Mouse (Mus musculus) MEL (cell line): ENCODE data around the gene Gon7. TPM values are rescaled to one million over a fixed set of nuclear protein-coding genes. Genes with fewer than 3 reads are reported as not detected.

Source experiments
- DNase-seq: peaks from one replicate; pipeline ENCODE4 v3.0.0; 2011; ENCODE audit warnings: low read depth, low spot score
- H3K27ac ChIP-seq: 2 replicates; pipeline ENCODE4 v1.5.1; 2012; ENCODE audit warnings: low read depth, mild to moderate bottlenecking, control low read depth, low read length, moderate library complexity; ENCODE audit not compliant: control insufficient read depth
- H3K27me3 ChIP-seq, 2 experiments: fragments of 150-350 bp in 1 of 2; sonication (generic) in 1 of 2; 2 replicates each; pipeline ENCODE4 v1.6.1; 2012; ENCODE audit warnings: low read length in 2 of 2, mild to moderate bottlenecking in 2 of 2, improper control_type of control experiment in 1 of 2, moderate library complexity in 1 of 2; ENCODE audit not compliant: insufficient read depth in 2 of 2, control insufficient read depth in 1 of 2
- H3K36me3 ChIP-seq, 2 experiments: 2 replicates each; pipeline ENCODE4 v1.6.1; 2012 to 2014; ENCODE audit warnings: low read length in 2 of 2, improper control_type of control experiment in 1 of 2, inconsistent platforms in 1 of 2, mild to moderate bottlenecking in 1 of 2; ENCODE audit not compliant: insufficient read depth in 2 of 2, control insufficient read depth in 1 of 2
- H3K4me1 ChIP-seq, 2 experiments: fragments of 150-350 bp in 1 of 2; sonication (generic) in 1 of 2; 2 replicates each; pipeline ENCODE4 v1.6.1; 2012; ENCODE audit warnings: low read length in 2 of 2, improper control_type of control experiment in 1 of 2, mild to moderate bottlenecking in 1 of 2; ENCODE audit not compliant: insufficient read depth in 2 of 2, control insufficient read depth in 1 of 2
- H3K4me3 ChIP-seq, 2 experiments: fragments of 150-350 bp in 1 of 2; sonication (generic) in 1 of 2; 2 replicates each; pipeline ENCODE4 v1.5.1; 2012; ENCODE audit warnings: low read depth in 2 of 2, low read length in 2 of 2, mild to moderate bottlenecking in 2 of 2, moderate library complexity in 2 of 2, control low read depth in 1 of 2, improper control_type of control experiment in 1 of 2; ENCODE audit not compliant: control insufficient read depth in 1 of 2, insufficient read depth in 1 of 2
- H3K79me2 ChIP-seq: 2 replicates; pipeline ENCODE4 v1.6.1; 2012; ENCODE audit warnings: mild to moderate bottlenecking, low read length, moderate library complexity; ENCODE audit not compliant: control insufficient read depth, poor library complexity, insufficient read depth
- H3K9ac ChIP-seq: 2 replicates; pipeline ENCODE4 v1.6.1; 2012; ENCODE audit warnings: low read depth, mild to moderate bottlenecking, control low read depth, low read length, moderate library complexity; ENCODE audit not compliant: control insufficient read depth, poor library complexity, severe bottlenecking
- H3K9me3 ChIP-seq: fragments of 150-350 bp; sonication (generic); replicated peaks from 2 replicates; pipeline ENCODE4 v1.6.1; 2012; ENCODE audit warnings: mild to moderate bottlenecking, low read length, improper control_type of control experiment, moderate library complexity; ENCODE audit not compliant: insufficient read depth
- CHD1 ChIP-seq: IDR thresholded peaks from 2 replicates; pipeline ENCODE4 v1.6.1; 2012; ENCODE audit warnings: low read depth, mild to moderate bottlenecking, inconsistent platforms, low read length, improper control_type of control experiment
- CHD2 ChIP-seq: IDR thresholded peaks from 2 replicates; pipeline ENCODE4 v1.6.1; 2011; ENCODE audit warnings: low read length, improper control_type of control experiment
- ELF1 ChIP-seq: IDR thresholded peaks from 2 replicates; pipeline ENCODE4 v1.6.1; 2014; ENCODE audit warnings: low read depth, mild to moderate bottlenecking, inconsistent platforms, low read length, improper control_type of control experiment, moderate library complexity
- EP300 ChIP-seq, 2 experiments: IDR thresholded peaks; 2 replicates each; pipeline ENCODE4 v1.6.1; 2011; ENCODE audit warnings: improper control_type of control experiment in 2 of 2, low read length in 2 of 2, low read depth in 1 of 2, mild to moderate bottlenecking in 1 of 2
- ETS1 ChIP-seq: IDR thresholded peaks from 2 replicates; pipeline ENCODE4 v1.6.1; 2012; ENCODE audit warnings: low read depth, mild to moderate bottlenecking, inconsistent platforms, low read length, improper control_type of control experiment, moderate library complexity
- GABPA ChIP-seq: IDR thresholded peaks from 2 replicates; pipeline ENCODE4 v1.6.1; 2012; ENCODE audit warnings: low read depth, mild to moderate bottlenecking, inconsistent platforms, low read length, improper control_type of control experiment, moderate library complexity
- GATA1 ChIP-seq: IDR thresholded peaks from 2 replicates; pipeline ENCODE4 v1.6.1; 2011; ENCODE audit warnings: low read depth, low read length, improper control_type of control experiment
- KAT2A ChIP-seq: conservative IDR thresholded peaks from 2 replicates; pipeline ENCODE4 v1.6.1; 2012; ENCODE audit warnings: low read depth, low read length, improper control_type of control experiment, inconsistent platforms
- MAFK ChIP-seq: IDR thresholded peaks from 2 replicates; pipeline ENCODE4 v1.6.1; 2011; ENCODE audit warnings: low read depth, mild to moderate bottlenecking, low read length, improper control_type of control experiment, borderline replicate concordance
- MXI1 ChIP-seq: IDR thresholded peaks from 2 replicates; pipeline ENCODE4 v1.6.1; 2011; ENCODE audit warnings: mild to moderate bottlenecking, low read depth, low read length, improper control_type of control experiment
- MYC ChIP-seq: IDR thresholded peaks from 2 replicates; pipeline ENCODE4 v1.6.1; 2011; ENCODE audit warnings: low read depth, mild to moderate bottlenecking, low read length, improper control_type of control experiment, moderate library complexity
- NRF1 ChIP-seq: IDR thresholded peaks from 2 replicates; pipeline ENCODE4 v1.6.1; 2014; ENCODE audit warnings: low read depth, mild to moderate bottlenecking, inconsistent platforms, low read length, improper control_type of control experiment, moderate library complexity; ENCODE audit not compliant: poor library complexity, insufficient read depth, severe bottlenecking
- POLR2AphosphoS5 ChIP-seq: IDR thresholded peaks from 2 replicates; pipeline ENCODE4 v1.6.1; 2012; ENCODE audit warnings: low read depth, borderline replicate concordance, mild to moderate bottlenecking, inconsistent platforms, low read length, moderate library complexity, mixed read lengths
- RCOR1 ChIP-seq: IDR thresholded peaks from 2 replicates; pipeline ENCODE4 v1.6.1; 2012; ENCODE audit warnings: low read depth, mild to moderate bottlenecking, inconsistent platforms, low read length, improper control_type of control experiment
- SMC3 ChIP-seq: IDR thresholded peaks from 2 replicates; pipeline ENCODE4 v1.6.1; 2011; ENCODE audit warnings: low read depth, low read length, improper control_type of control experiment
- TAL1 ChIP-seq: IDR thresholded peaks from 2 replicates; pipeline ENCODE4 v1.6.1; 2012; ENCODE audit warnings: mild to moderate bottlenecking, inconsistent platforms, low read length, moderate library complexity, mixed read lengths
- TBP ChIP-seq: IDR thresholded peaks from 2 replicates; pipeline ENCODE4 v1.8.0; 2011; ENCODE audit warnings: low read depth, low read length, improper control_type of control experiment
- TCF12 ChIP-seq: IDR thresholded peaks from 2 replicates; pipeline ENCODE4 v1.6.1; 2014; ENCODE audit warnings: low read depth, mild to moderate bottlenecking, inconsistent platforms, low read length, improper control_type of control experiment, moderate library complexity
- UBTF ChIP-seq: IDR thresholded peaks from 2 replicates; pipeline ENCODE4 v1.6.1; 2012; ENCODE audit warnings: low read depth, mild to moderate bottlenecking, inconsistent platforms, low read length, improper control_type of control experiment, moderate library complexity, borderline replicate concordance; ENCODE audit not compliant: insufficient read depth
- USF1 ChIP-seq: IDR thresholded peaks from 2 replicates; pipeline ENCODE4 v1.6.1; 2014; ENCODE audit warnings: low read depth, mild to moderate bottlenecking, inconsistent platforms, low read length, improper control_type of control experiment, moderate library complexity
- ZC3H11A ChIP-seq: IDR thresholded peaks from 2 replicates; pipeline ENCODE4 v1.6.1; 2012; ENCODE audit warnings: low read depth, mild to moderate bottlenecking, inconsistent platforms, low read length, improper control_type of control experiment
- ZMIZ1 ChIP-seq: IDR thresholded peaks from 2 replicates; pipeline ENCODE4 v1.6.1; 2012; ENCODE audit warnings: low read depth, mild to moderate bottlenecking, inconsistent platforms, low read length, improper control_type of control experiment, moderate library complexity
- polyA plus RNA-seq, 2 experiments: library from polyadenylated mRNA; stranded (reverse) in 1 of 2; unstranded in 1 of 2; fragments of >175 nt in 1 of 2; fragments of >200 nt in 1 of 2; gene quantifications; 2 replicates each; pipeline versions ENCODE4 v1.2.1 to v1.2.4; 2012; ENCODE audit warnings: low replicate concordance in 2 of 2, low read depth in 1 of 2; ENCODE audit not compliant: insufficient read length in 2 of 2, insufficient read depth in 1 of 2, missing spikeins in 1 of 2
- total RNA-seq: library from RNA; depleted of rRNA; stranded (reverse); fragments of 300-350 nt; gene quantifications from 2 replicates; pipeline ENCODE4 v1.2.3, GENCODE M21; 2012

Gene Gon7
- total and polyA plus RNA-seq, 3 experiments, result 31.3 to 129 (median 33.0) TPM

- TF ChIP-seq TBP (peak; percentile 57; the same call in 1 of the 2 replicates), POLR2AphosphoS5 (no peak), USF1 (no peak), CHD2 (peak; percentile 25; the same call in 1 of the 2 replicates)
- TF ChIP-seq, all 39 proteins: peak for 17
Measured at GRCm38 (mm10) chr12:102757689-102758402, at the start of gene Gon7, which contains the start of the genes Gm28051 and Ubr7 (continued).

- H3K4me1 ChIP-seq, result peaks cover 2 to 8% of the 10 kb centered on the region in 2 experiments
- H3K27ac ChIP-seq, result peak overlapping the region; percentile 33; the same call in 1 of the 2 replicates
- peaks cover 10 to 15% of the 10 kb centered on the region in 2 experiments for H3K36me3 ChIP-seq
- H3K27me3 ChIP-seq, result no peaks in the 10 kb centered on the region
- H3K9ac ChIP-seq, result no peak overlapping the region
- DNase-seq, result peak; percentile 87
- TF ChIP-seq GABPA (no peak), ZC3H11A (no peak), MAFK (no peak), CHD1 (no peak), ETS1 (no peak), GATA1 (peak; percentile 64), UBTF (no peak), KAT2A (no peak), EP300 (IDR thresholded peaks at IDR 0.05; ENCODE audit: low read depth in 1 of 2, low read length in 2 of 2) (peak; percentile 62 to 67), ELF1 (no peak), TCF12 (peak; percentile 65), SMC3 (no peak), RCOR1 (no peak), ZMIZ1 (no peak), NRF1 (no peak), TAL1 (peak; percentile 43; the same call in 1 of the 2 replicates), CHD2 (no peak), MXI1 (0 out of 2 replicates have a peak, but pooled peaks have one; percentile 12), USF1 (no peak), MYC (no peak)
- H3K4me3 ChIP-seq, result no peak overlapping the region
- no peaks in the 10 kb centered on the region for H3K9me3 ChIP-seq
- H3K79me2 ChIP-seq, result no peaks in the 10 kb centered on the region
Measured at GRCm38 (mm10) chr12:102799528-102799927, 41.9 kb upstream of the Gon7 start.
